Mouse (Mus musculus) heart, embryonic 15.5 days (tissue): ENCODE data around the gene Rita1. TPM values are rescaled to one million over a fixed set of nuclear protein-coding genes. Genes with fewer than 3 reads are reported as not detected.

Source experiments
- ATAC-seq: fragments of 200-750 bp; cut with Nextera tagmentation; replicated peaks from 2 replicates; pipeline ENCODE4 v1.8.0; 2017; ENCODE audit warnings: low read depth, moderate TSS enrichment; ENCODE audit not compliant: insufficient number of reproducible peaks, insufficient read depth, low FRiP score
- H3K27ac ChIP-seq: fragments of 300-500 bp; sonication (generic); 2 replicates; pipeline ENCODE4 v1.5.1; 2015; ENCODE audit warnings: mild to moderate bottlenecking, inconsistent platforms
- H3K27me3 ChIP-seq: fragments of 300-500 bp; sonication (generic); 2 replicates; pipeline ENCODE4 v1.6.1; 2015; ENCODE audit warnings: inconsistent platforms
- H3K36me3 ChIP-seq: fragments of 300-500 bp; sonication (generic); 2 replicates; pipeline ENCODE4 v1.6.1; 2015; ENCODE audit warnings: mild to moderate bottlenecking, inconsistent platforms
- H3K4me1 ChIP-seq: fragments of 300-500 bp; sonication (generic); replicated peaks from 2 replicates; pipeline ENCODE4 v1.6.1; 2015; ENCODE audit warnings: inconsistent platforms
- H3K4me2 ChIP-seq: fragments of 300-500 bp; sonication (generic); 2 replicates; pipeline ENCODE4 v1.6.1; 2015; ENCODE audit warnings: inconsistent platforms, mild to moderate bottlenecking, moderate library complexity
- H3K4me3 ChIP-seq: fragments of 300-500 bp; sonication (generic); 2 replicates; pipeline ENCODE4 v1.5.1; 2015; ENCODE audit warnings: mild to moderate bottlenecking, inconsistent platforms
- H3K9ac ChIP-seq: fragments of 300-500 bp; sonication (generic); 2 replicates; pipeline ENCODE4 v1.6.1; 2015; ENCODE audit warnings: mild to moderate bottlenecking, inconsistent platforms
- H3K9me3 ChIP-seq: fragments of 300-500 bp; sonication (generic); replicated peaks from 2 replicates; pipeline ENCODE4 v1.6.1; 2016; ENCODE audit warnings: inconsistent platforms
- WGBS: fragments of 180-500 bp; shearing (Covaris S2); methylation state at CpG from one replicate; pipeline ENCODE4 v1.1.7; 2015; ENCODE audit warnings: mixed read lengths; 5-methylcytosine and 5-hydroxymethylcytosine counted together
- polyA plus RNA-seq: library from polyadenylated mRNA; unstranded; fragments of >200 nt; fragmentation: Nextera tagmentation; extraction: Ambion mirVana; gene quantifications from 2 replicates; pipeline ENCODE4 v1.2.1, GENCODE M21; 2015

Gene Rita1
- polyA plus RNA-seq, 1 experiment from 2014 or later: 12.7 TPM

DNA sequence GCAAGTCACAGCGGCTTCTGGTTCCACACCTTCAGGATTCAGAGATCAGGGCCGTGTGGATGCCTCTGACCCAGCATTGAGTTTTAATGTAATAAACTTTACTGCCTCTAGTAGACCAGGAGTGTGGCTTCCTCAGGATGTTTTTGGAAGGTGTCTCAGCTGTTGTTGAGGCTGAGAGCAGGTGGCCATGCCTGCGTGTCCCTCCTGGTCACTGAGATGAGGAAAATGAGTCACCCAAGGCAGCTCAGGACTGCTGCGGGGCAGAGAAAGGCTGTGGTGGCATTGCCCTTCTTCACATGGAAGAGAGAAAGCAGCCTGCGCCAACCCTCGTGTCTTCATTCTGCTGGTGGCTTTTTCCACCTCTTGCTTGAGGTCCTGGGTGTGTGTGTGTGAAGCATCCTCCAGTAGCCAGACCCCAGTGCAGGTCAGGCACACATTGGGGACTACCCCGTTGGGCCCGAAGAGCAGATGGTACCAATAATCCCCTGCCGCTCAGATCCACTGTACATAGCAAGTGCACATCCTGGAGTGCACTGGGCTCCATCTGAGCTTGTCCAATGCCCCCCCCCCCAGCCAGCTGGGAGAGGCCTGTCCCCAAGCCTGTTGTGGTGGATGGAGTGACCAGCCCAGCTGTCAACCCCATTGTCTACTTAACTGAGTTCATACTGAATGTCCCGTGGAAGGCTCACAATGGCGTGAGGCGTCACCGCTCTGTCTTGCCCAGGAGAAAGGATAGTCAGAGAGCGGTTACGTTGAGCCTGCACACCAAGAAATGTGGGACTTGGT, 15.3 kb upstream of the Rita1 start:
- no peak overlapping the region for H3K9ac ChIP-seq
- no peak overlapping the region for H3K4me3 ChIP-seq
- H3K27ac ChIP-seq: no peak overlapping the region
- peaks cover 11% of the 10 kb centered on the region for H3K4me1 ChIP-seq
- peaks cover 44% of the 10 kb centered on the region for H3K36me3 ChIP-seq
- 87% methylated on average over 15 of the region's 15 CpGs for WGBS
- no peak overlapping the region for H3K4me2 ChIP-seq
- H3K27me3 ChIP-seq: peaks cover 6% of the 10 kb centered on the region; the same call in 1 of the 2 replicates
- ATAC-seq: no peak
- no peaks in the 10 kb centered on the region for H3K9me3 ChIP-seq

DNA sequence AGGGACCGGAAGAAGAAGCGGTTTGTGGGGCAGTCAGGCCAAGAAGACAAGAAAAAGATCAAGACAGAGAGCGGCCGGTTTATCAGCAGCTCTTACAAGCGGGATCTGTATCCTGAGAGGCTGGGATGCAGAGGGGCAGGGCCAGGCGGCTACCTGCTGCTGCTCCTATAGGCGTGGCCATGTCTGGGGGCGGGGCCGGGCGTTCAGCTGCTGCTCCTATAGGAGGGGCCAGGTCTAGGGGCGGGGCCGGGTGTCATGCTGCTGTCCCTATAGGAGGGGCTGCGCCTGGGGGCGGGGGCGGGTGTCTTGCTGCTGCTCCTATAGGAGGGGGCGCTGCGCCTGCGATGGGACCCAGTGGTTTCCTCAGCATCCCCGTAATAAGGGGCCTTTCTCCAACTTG, 14.0 kb upstream of the Rita1 start:
- 38% methylated on average over 19 of the region's 19 CpGs for WGBS
- ATAC-seq: 0 out of 2 replicates have a peak, but pooled peaks have one; percentile 8
- H3K9ac ChIP-seq: no peak overlapping the region
- H3K36me3 ChIP-seq: peaks cover 55% of the 10 kb centered on the region
- H3K4me2 ChIP-seq: no peak overlapping the region
- H3K27ac ChIP-seq: no peak overlapping the region
- no peak overlapping the region for H3K4me3 ChIP-seq
- H3K9me3 ChIP-seq: no peaks in the 10 kb centered on the region
- H3K27me3 ChIP-seq: peaks cover 6% of the 10 kb centered on the region; the same call in 1 of the 2 replicates
- peaks cover 19% of the 10 kb centered on the region for H3K4me1 ChIP-seq

DNA sequence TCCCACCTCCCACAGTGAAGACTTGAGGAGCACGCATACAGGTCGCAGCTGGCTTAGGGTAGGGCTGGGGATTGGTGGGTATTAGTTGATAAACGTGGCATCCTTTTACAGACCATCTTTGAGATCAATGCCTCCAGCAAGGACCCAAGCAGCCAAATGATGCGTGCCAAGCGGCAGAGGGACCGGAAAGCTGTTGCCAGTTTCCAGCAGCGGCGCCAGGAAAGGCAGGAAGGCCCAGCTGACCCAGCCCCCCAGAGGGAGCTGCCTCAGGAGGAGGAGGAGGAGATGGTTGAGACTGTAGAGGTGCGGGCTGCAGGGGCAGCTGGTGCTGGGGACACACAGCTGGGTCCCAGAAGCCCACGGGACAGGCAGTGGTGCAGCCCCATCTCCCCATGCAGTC, 12.0 kb upstream of the Rita1 start:
- no peaks in the 10 kb centered on the region for H3K27me3 ChIP-seq
- ATAC-seq: no peak
- 90% methylated on average over 10 of the region's 10 CpGs for WGBS
- peaks cover 17% of the 10 kb centered on the region for H3K4me1 ChIP-seq
- no peaks in the 10 kb centered on the region for H3K9me3 ChIP-seq
- H3K36me3 ChIP-seq: peaks cover 72% of the 10 kb centered on the region
- H3K27ac ChIP-seq: no peak overlapping the region
- H3K4me2 ChIP-seq: no peak overlapping the region
- H3K9ac ChIP-seq: no peak overlapping the region
- no peak overlapping the region for H3K4me3 ChIP-seq

- Histone ChIP-seq H3K27me3 (no peaks in the 10 kb centered on the region), H3K27ac (no peak overlapping the region), H3K4me2 (no peak overlapping the region), H3K36me3 (peaks cover 90% of the 10 kb centered on the region), H3K4me3 (no peak overlapping the region), H3K4me1 (peaks cover 14% of the 10 kb centered on the region), H3K9me3 (no peaks in the 10 kb centered on the region), H3K9ac (no peak overlapping the region)
- 66% methylated on average over 5 of the region's 5 CpGs for WGBS
- ATAC-seq: no peak
Measured at GRCm38 (mm10) chr5:120622198-120622851, 9.9 kb upstream of the Rita1 start.

DNA sequence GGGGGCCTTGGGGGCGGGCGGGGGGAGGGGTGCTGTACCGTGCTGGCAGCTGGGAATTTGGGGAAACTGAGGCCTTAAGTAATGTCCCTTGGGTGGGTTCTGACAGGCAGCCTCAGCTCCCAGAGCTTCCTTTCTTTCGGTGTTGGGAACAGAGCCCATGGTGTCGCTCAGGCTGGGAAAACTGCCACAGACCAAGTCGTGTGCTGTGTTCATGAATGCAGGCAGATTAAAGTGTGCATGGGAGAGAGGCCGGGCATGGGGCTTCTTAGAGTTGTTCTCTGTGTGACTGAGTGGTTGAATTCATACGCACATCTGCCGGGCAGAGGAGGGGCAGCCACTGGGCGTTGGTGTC, 9.4 kb upstream of the Rita1 start:
- Histone ChIP-seq H3K4me2 (no peak overlapping the region), H3K4me3 (no peak overlapping the region)

GRCm38 (mm10) chr5:120621078-120621765, 8.8 kb upstream of the Rita1 start:
- no peak for ATAC-seq
- Histone ChIP-seq H3K27ac (no peak overlapping the region), H3K9ac (no peak overlapping the region), H3K27me3 (no peaks in the 10 kb centered on the region), H3K36me3 (peaks cover 87% of the 10 kb centered on the region), H3K4me3 (no peak overlapping the region), H3K4me2 (no peak overlapping the region), H3K9me3 (no peaks in the 10 kb centered on the region), H3K4me1 (peaks cover 14% of the 10 kb centered on the region)
- 82% methylated on average over 23 of the region's 23 CpGs for WGBS

More for the DNA sequence above, 9.4 kb upstream of the Rita1 start:
- H3K9me3 ChIP-seq: no peaks in the 10 kb centered on the region
- ATAC-seq: no peak
- H3K4me1 ChIP-seq: peaks cover 14% of the 10 kb centered on the region
- peaks cover 90% of the 10 kb centered on the region for H3K36me3 ChIP-seq
- no peak overlapping the region for H3K27ac ChIP-seq
- WGBS: 83% methylated on average over 10 of the region's 10 CpGs
- no peak overlapping the region for H3K9ac ChIP-seq
- no peaks in the 10 kb centered on the region for H3K27me3 ChIP-seq

- no peak overlapping the region for H3K4me2 ChIP-seq
- peaks cover 14% of the 10 kb centered on the region for H3K4me1 ChIP-seq
- WGBS: 68% methylated on average over 18 of the region's 18 CpGs
- peaks cover 85% of the 10 kb centered on the region for H3K36me3 ChIP-seq
- no peak overlapping the region for H3K27ac ChIP-seq
- peak; percentile 19; the same call in 1 of the 2 replicates for ATAC-seq
- H3K27me3 ChIP-seq: no peaks in the 10 kb centered on the region
- no peaks in the 10 kb centered on the region for H3K9me3 ChIP-seq
- H3K4me3 ChIP-seq: no peak overlapping the region
- H3K9ac ChIP-seq: no peak overlapping the region
Measured at GRCm38 (mm10) chr5:120620375-120621077, 8.1 kb upstream of the Rita1 start.

DNA sequence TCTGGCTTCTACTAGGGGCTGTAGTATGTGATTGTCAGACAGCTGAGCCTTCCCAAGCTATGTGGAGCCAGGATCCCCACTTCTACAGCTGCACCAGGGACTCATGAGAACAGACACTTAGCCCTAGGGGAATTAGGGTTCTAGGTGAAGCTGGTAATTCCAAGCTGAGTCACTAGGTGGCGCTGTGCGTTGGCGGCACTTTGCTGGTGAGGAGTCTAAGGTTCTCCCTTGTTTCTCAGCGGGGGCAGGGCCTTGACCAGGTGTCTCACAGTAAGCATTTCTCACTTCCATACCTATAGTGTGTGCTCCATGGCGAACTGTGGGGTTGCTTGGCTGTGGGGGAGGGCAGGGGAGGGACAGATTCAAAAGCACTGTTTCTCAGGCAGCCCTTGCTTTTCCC, 6.8 kb upstream of the Rita1 start:
- ATAC-seq: no peak
- Histone ChIP-seq H3K36me3 (peaks cover 72% of the 10 kb centered on the region), H3K4me1 (peaks cover 14% of the 10 kb centered on the region), H3K4me3 (no peak overlapping the region), H3K9me3 (no peaks in the 10 kb centered on the region), H3K9ac (no peak overlapping the region), H3K27me3 (no peaks in the 10 kb centered on the region), H3K4me2 (no peak overlapping the region), H3K27ac (no peak overlapping the region)
- WGBS: 25% methylated on average over 5 of the region's 5 CpGs

DNA sequence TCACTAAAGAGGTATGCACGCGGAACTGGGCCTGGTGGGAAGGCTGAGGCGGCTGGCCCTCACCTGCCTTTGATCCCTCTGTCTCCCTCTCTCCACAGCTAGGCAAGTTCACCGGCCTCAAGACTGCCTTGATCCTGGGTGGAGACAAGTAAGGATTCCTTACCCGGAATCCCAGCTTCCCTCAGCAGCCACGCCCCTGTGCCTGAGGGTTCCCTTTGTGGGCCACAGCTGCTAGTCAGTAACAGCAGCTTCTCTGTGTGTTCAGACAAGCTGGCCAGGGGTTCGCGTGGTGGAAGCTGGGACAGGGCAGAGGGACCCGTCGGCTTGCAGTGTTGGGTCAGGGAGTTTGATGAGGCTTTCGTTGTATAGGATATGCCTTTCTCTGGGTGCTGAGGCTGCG, 6.4 kb upstream of the Rita1 start:
- Histone ChIP-seq H3K27ac (no peak overlapping the region), H3K4me2 (no peak overlapping the region), H3K4me3 (no peak overlapping the region), H3K9me3 (no peaks in the 10 kb centered on the region), H3K9ac (no peak overlapping the region), H3K27me3 (no peaks in the 10 kb centered on the region), H3K36me3 (peaks cover 68% of the 10 kb centered on the region), H3K4me1 (peaks cover 18% of the 10 kb centered on the region)
- ATAC-seq: no peak
- 86% methylated on average over 12 of the region's 12 CpGs for WGBS

GRCm38 (mm10) chr5:120615903-120616302, 3.5 kb upstream of the Rita1 start:
- no peak overlapping the region for H3K4me2 ChIP-seq
- peaks cover 17% of the 10 kb centered on the region for H3K4me1 ChIP-seq
- ATAC-seq: no peak
- no peaks in the 10 kb centered on the region for H3K9me3 ChIP-seq
- H3K36me3 ChIP-seq: peaks cover 45% of the 10 kb centered on the region
- H3K27ac ChIP-seq: no peak overlapping the region
- H3K9ac ChIP-seq: no peak overlapping the region
- no peaks in the 10 kb centered on the region for H3K27me3 ChIP-seq
- 95% methylated on average over 4 of the region's 4 CpGs for WGBS
- no peak overlapping the region for H3K4me3 ChIP-seq
